Mouse (Mus musculus): ENCODE data around the gene Zfp59.
"Not testable (repeated sequence)": the region's sequence is repeated elsewhere in the genome, so short reads cannot be mapped to it uniquely, and the experiment has no call there.

The Zfp59 gene

DNA sequence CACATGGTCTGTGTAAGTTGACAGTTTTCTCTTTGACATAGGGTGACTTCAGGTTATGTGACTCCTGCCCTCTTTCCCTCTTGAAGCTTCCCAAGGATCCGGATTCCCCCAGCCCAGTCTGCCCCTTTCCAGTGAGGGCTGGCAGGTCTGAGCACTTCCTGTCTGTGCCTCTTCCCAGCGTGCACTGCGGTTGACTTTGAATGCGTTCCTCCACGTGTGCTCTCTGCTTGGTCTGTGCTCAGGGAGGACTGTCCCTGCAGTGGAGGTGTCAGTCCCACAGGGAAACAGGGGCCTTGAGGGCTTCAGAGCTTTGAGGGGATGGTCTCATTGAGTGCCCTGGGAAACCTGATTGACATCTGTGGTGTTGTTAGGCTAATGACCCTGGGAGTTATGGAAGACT is 24.2 kb downstream of the Zfp59 start:
- not testable (repeated sequence) for DNase-seq (ENCODE audit: low read depth, low spot score)

DNA sequence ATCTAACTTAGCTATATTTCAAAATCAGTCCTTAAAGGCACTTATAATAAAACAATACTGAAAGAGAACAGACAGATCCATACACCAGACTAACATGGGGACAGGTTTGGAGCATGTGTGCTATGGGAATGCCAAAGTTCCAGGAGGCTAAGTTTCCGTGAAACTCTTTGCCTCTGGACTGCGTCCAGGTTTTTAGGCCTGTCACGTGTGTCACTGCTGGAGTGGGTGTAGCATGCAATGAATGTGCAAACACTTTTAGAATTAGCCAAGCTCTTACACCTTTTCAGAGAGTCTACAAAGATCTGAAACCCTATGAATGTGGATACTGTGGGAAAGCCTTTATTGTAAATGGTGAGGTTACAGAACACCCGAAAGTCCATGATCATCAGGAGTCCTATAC is 43.3 kb downstream of the Zfp59 start:
- DNase-seq (ENCODE audit: low read depth, low spot score): no peak

DNA sequence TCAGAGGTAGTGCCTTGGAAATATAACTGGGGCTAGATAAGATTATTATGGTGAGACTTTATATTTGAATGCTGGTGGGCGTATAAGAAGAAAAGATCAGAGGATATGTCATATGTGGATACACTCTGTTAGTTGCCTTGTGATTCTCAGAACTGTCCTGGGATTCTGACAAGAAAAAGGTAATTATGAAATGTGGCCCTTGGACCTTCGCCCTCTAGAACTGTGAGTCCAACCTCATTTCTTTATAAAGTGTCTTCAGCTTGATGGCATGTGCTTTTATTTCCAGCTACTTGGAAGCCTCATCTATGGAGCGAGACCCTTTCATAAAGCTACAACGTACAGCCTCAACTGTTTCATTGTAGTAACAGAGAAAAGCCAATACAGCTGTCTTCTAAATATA is 62.2 kb downstream of the Zfp59 start:
- DNase-seq (ENCODE audit: low read depth, low spot score): no peak

GRCm38 (mm10) chr7:27905061-27905848 is 66.8 kb downstream of the Zfp59 start:
- no peak for DNase-seq (ENCODE audit: low read depth, low spot score)

Measured in R1 (cell line).